Mouse (Mus musculus): ENCODE data around the gene Gbf1. TPM values are rescaled to one million over a fixed set of nuclear protein-coding genes. Genes with fewer than 3 reads are reported as not detected.

Gene Gbf1
- polyA plus RNA-seq, 1 experiment from 2014 or later: 43.0 TPM

GRCm38 (mm10) chr19:46234450-46234849 is 82.1 kb downstream of the Gbf1 start:
- Histone ChIP-seq H3K9ac (replicated peaks; ENCODE audit: low read length) (no peak overlapping the region), H3K4me3 (ENCODE audit: low read length) (no peak overlapping the region), H3K4me2 (replicated peaks; ENCODE audit: low read depth, low read length) (no peak overlapping the region), H3K9me3 (ENCODE audit: low read length) (no peaks in the 10 kb centered on the region), H3K27ac (ENCODE audit: low read length) (no peak overlapping the region), H3K4me1 (ENCODE audit: insufficient read depth, low read length) (no peaks in the 10 kb centered on the region), H3K36me3 (ENCODE audit: insufficient read depth, low read length) (no peaks in the 10 kb centered on the region), H3K27me3 (ENCODE audit: insufficient read depth, low read length) (no peaks in the 10 kb centered on the region)
- no peak for ATAC-seq (ENCODE audit: low FRiP score, low TSS enrichment)
- WGBS: 84% methylated on average over 2 of the region's 2 CpGs

GRCm38 (mm10) chr19:46236658-46237057 is 84.3 kb downstream of the Gbf1 start:
- H3K36me3 ChIP-seq (ENCODE audit: insufficient read depth, low read length): no peaks in the 10 kb centered on the region
- ATAC-seq (ENCODE audit: low FRiP score, low TSS enrichment): no peak
- no peak overlapping the region for H3K27ac ChIP-seq (ENCODE audit: low read length)
- no peak overlapping the region for H3K9ac ChIP-seq (replicated peaks; ENCODE audit: low read length)
- H3K4me1 ChIP-seq (ENCODE audit: insufficient read depth, low read length): no peaks in the 10 kb centered on the region
- H3K4me2 ChIP-seq (replicated peaks; ENCODE audit: low read depth, low read length): no peak overlapping the region
- no peaks in the 10 kb centered on the region for H3K27me3 ChIP-seq (ENCODE audit: insufficient read depth, low read length)
- WGBS: 82% methylated on average over 5 of the region's 5 CpGs
- H3K9me3 ChIP-seq (ENCODE audit: low read length): no peaks in the 10 kb centered on the region
- H3K4me3 ChIP-seq (ENCODE audit: low read length): no peak overlapping the region

GRCm38 (mm10) chr19:46240246-46240645 is 87.9 kb downstream of the Gbf1 start:
- Histone ChIP-seq H3K4me1 (ENCODE audit: insufficient read depth, low read length) (no peaks in the 10 kb centered on the region), H3K27me3 (ENCODE audit: insufficient read depth, low read length) (no peaks in the 10 kb centered on the region), H3K36me3 (ENCODE audit: insufficient read depth, low read length) (no peaks in the 10 kb centered on the region), H3K27ac (ENCODE audit: low read length) (no peak overlapping the region), H3K4me2 (replicated peaks; ENCODE audit: low read depth, low read length) (no peak overlapping the region), H3K9me3 (ENCODE audit: low read length) (no peaks in the 10 kb centered on the region), H3K4me3 (ENCODE audit: low read length) (no peak overlapping the region), H3K9ac (replicated peaks; ENCODE audit: low read length) (no peak overlapping the region)
- WGBS: 53% methylated on average over 2 of the region's 2 CpGs
- no peak for ATAC-seq (ENCODE audit: low FRiP score, low TSS enrichment)

- ATAC-seq (ENCODE audit: low FRiP score, low TSS enrichment): no peak
- no peaks in the 10 kb centered on the region for H3K27me3 ChIP-seq (ENCODE audit: insufficient read depth, low read length)
- 72% methylated on average over 5 of the region's 5 CpGs for WGBS
- no peak overlapping the region for H3K4me2 ChIP-seq (replicated peaks; ENCODE audit: low read depth, low read length)
- H3K9ac ChIP-seq (replicated peaks; ENCODE audit: low read length): no peak overlapping the region
- no peak overlapping the region for H3K27ac ChIP-seq (ENCODE audit: low read length)
- peaks cover 6% of the 10 kb centered on the region for H3K36me3 ChIP-seq (ENCODE audit: insufficient read depth, low read length)
- no peaks in the 10 kb centered on the region for H3K4me1 ChIP-seq (ENCODE audit: insufficient read depth, low read length)
- no peaks in the 10 kb centered on the region for H3K9me3 ChIP-seq (ENCODE audit: low read length)
- no peak overlapping the region for H3K4me3 ChIP-seq (ENCODE audit: low read length)
Measured at GRCm38 (mm10) chr19:46242416-46242815, 90.1 kb downstream of the Gbf1 start.

- no peak for ATAC-seq (ENCODE audit: low FRiP score, low TSS enrichment)
- Histone ChIP-seq H3K4me3 (ENCODE audit: low read length) (no peak overlapping the region), H3K9ac (replicated peaks; ENCODE audit: low read length) (no peak overlapping the region), H3K4me1 (ENCODE audit: insufficient read depth, low read length) (no peaks in the 10 kb centered on the region), H3K27ac (ENCODE audit: low read length) (no peak overlapping the region), H3K4me2 (replicated peaks; ENCODE audit: low read depth, low read length) (no peak overlapping the region), H3K36me3 (ENCODE audit: insufficient read depth, low read length) (peaks cover 6% of the 10 kb centered on the region), H3K27me3 (ENCODE audit: insufficient read depth, low read length) (no peaks in the 10 kb centered on the region), H3K9me3 (ENCODE audit: low read length) (no peaks in the 10 kb centered on the region)
- WGBS: 36% methylated on average over 5 of the region's 5 CpGs
Measured at GRCm38 (mm10) chr19:46244628-46245027, 92.3 kb downstream of the Gbf1 start.

- Histone ChIP-seq H3K9ac (replicated peaks; ENCODE audit: low read length) (no peak overlapping the region), H3K4me1 (ENCODE audit: insufficient read depth, low read length) (no peaks in the 10 kb centered on the region), H3K4me3 (ENCODE audit: low read length) (no peak overlapping the region), H3K27me3 (ENCODE audit: insufficient read depth, low read length) (no peaks in the 10 kb centered on the region), H3K4me2 (replicated peaks; ENCODE audit: low read depth, low read length) (no peak overlapping the region), H3K36me3 (ENCODE audit: insufficient read depth, low read length) (peaks cover 10% of the 10 kb centered on the region), H3K9me3 (ENCODE audit: low read length) (no peaks in the 10 kb centered on the region), H3K27ac (ENCODE audit: low read length) (no peak overlapping the region)
- 18% methylated on average over 7 of the region's 7 CpGs for WGBS
- ATAC-seq (ENCODE audit: low FRiP score, low TSS enrichment): no peak
Measured at GRCm38 (mm10) chr19:46248991-46249390, 96.7 kb downstream of the Gbf1 start.

GRCm38 (mm10) chr19:46254163-46254752 is 101.9 kb downstream of the Gbf1 start:
- no peak overlapping the region for H3K4me3 ChIP-seq (ENCODE audit: low read length)
- H3K36me3 ChIP-seq (ENCODE audit: insufficient read depth, low read length): peaks cover 22% of the 10 kb centered on the region
- no peak overlapping the region for H3K27ac ChIP-seq (ENCODE audit: low read length)
- H3K9ac ChIP-seq (replicated peaks; ENCODE audit: low read length): no peak overlapping the region
- H3K9me3 ChIP-seq (ENCODE audit: low read length): no peaks in the 10 kb centered on the region
- H3K4me1 ChIP-seq (ENCODE audit: insufficient read depth, low read length): no peaks in the 10 kb centered on the region
- no peak for ATAC-seq (ENCODE audit: low FRiP score, low TSS enrichment)
- H3K27me3 ChIP-seq (ENCODE audit: insufficient read depth, low read length): no peaks in the 10 kb centered on the region
- WGBS: 41% methylated on average over 7 of the region's 7 CpGs
- H3K4me2 ChIP-seq (replicated peaks; ENCODE audit: low read depth, low read length): no peak overlapping the region

GRCm38 (mm10) chr19:46264762-46265161 is 112.5 kb downstream of the Gbf1 start:
- no peaks in the 10 kb centered on the region for H3K9me3 ChIP-seq (ENCODE audit: low read length)
- H3K4me3 ChIP-seq (ENCODE audit: low read length): no peak overlapping the region
- H3K27ac ChIP-seq (ENCODE audit: low read length): no peak overlapping the region
- 89% methylated on average over 7 of the region's 7 CpGs for WGBS
- H3K4me2 ChIP-seq (replicated peaks; ENCODE audit: low read depth, low read length): no peak overlapping the region
- H3K9ac ChIP-seq (replicated peaks; ENCODE audit: low read length): no peak overlapping the region
- H3K27me3 ChIP-seq (ENCODE audit: insufficient read depth, low read length): no peaks in the 10 kb centered on the region
- no peaks in the 10 kb centered on the region for H3K4me1 ChIP-seq (ENCODE audit: insufficient read depth, low read length)
- no peak for ATAC-seq (ENCODE audit: low FRiP score, low TSS enrichment)
- H3K36me3 ChIP-seq (ENCODE audit: insufficient read depth, low read length): peaks cover 86% of the 10 kb centered on the region

GRCm38 (mm10) chr19:46275307-46275706 is 123.0 kb downstream of the Gbf1 start:
- Histone ChIP-seq H3K4me2 (replicated peaks; ENCODE audit: low read depth, low read length) (no peak overlapping the region), H3K9ac (replicated peaks; ENCODE audit: low read length) (no peak overlapping the region), H3K27me3 (ENCODE audit: insufficient read depth, low read length) (no peaks in the 10 kb centered on the region), H3K4me3 (ENCODE audit: low read length) (no peak overlapping the region), H3K36me3 (ENCODE audit: insufficient read depth, low read length) (peaks cover 61% of the 10 kb centered on the region), H3K4me1 (ENCODE audit: insufficient read depth, low read length) (no peaks in the 10 kb centered on the region), H3K9me3 (ENCODE audit: low read length) (no peaks in the 10 kb centered on the region), H3K27ac (ENCODE audit: low read length) (no peak overlapping the region)
- ATAC-seq (ENCODE audit: low FRiP score, low TSS enrichment): no peak

GRCm38 (mm10) chr19:46282081-46282849 is 130.0 kb downstream of the Gbf1 start:
- 93% methylated on average over 11 of the region's 11 CpGs for WGBS
- Histone ChIP-seq H3K9ac (replicated peaks; ENCODE audit: low read length) (no peak overlapping the region), H3K4me2 (replicated peaks; ENCODE audit: low read depth, low read length) (no peak overlapping the region), H3K27ac (ENCODE audit: low read length) (no peak overlapping the region), H3K27me3 (ENCODE audit: insufficient read depth, low read length) (no peaks in the 10 kb centered on the region), H3K36me3 (ENCODE audit: insufficient read depth, low read length) (peaks cover 70% of the 10 kb centered on the region), H3K9me3 (ENCODE audit: low read length) (no peaks in the 10 kb centered on the region), H3K4me1 (ENCODE audit: insufficient read depth, low read length) (no peaks in the 10 kb centered on the region), H3K4me3 (ENCODE audit: low read length) (no peak overlapping the region)
- no peak for ATAC-seq (ENCODE audit: low FRiP score, low TSS enrichment)
